Mouse (Mus musculus) liver, embryonic 14.5 days (tissue): ENCODE results near the gene Kcnk4.

Source experiments
- CTCF ChIP-seq: IDR thresholded peaks from 2 replicates; pipeline ENCODE4 v1.5.1; 2016; ENCODE audit warnings: antibody characterized with exemption, low read depth, control low read depth
- EP300 ChIP-seq: IDR thresholded peaks from 2 replicates; pipeline ENCODE4 v1.6.1; 2016; ENCODE audit warnings: antibody characterized with exemption, low read depth

DNA sequence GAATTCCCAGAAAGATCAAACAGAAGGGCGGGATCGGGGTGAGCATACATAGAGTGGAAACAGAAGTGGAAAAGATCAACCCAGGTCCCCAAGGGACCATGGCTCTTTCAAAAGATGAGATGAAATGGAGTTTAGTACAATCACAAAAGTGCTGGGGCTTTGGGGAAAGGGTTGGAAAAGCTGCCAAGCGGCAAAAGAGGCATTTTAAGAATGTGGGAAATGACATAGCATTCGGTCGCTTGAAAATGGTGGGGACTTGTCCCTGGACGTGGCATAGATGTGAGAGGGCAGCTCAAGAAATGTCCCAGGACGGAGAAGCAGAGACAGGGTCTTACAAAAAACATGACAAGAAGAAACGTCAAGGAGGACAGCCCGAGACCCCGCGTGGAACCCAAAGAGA, 25.3 kb downstream of the Kcnk4 start:
- no peak for TF ChIP-seq CTCF
- TF ChIP-seq EP300, result no peak
